Mouse (Mus musculus): ENCODE data around the gene Vps53. TPM values are rescaled to one million over a fixed set of nuclear protein-coding genes. Genes with fewer than 3 reads are reported as not detected.

Vps53 gene
- total and polyA plus RNA-seq, 2 experiments from 2014 or later: 40.3 to 63.5 TPM

DNA sequence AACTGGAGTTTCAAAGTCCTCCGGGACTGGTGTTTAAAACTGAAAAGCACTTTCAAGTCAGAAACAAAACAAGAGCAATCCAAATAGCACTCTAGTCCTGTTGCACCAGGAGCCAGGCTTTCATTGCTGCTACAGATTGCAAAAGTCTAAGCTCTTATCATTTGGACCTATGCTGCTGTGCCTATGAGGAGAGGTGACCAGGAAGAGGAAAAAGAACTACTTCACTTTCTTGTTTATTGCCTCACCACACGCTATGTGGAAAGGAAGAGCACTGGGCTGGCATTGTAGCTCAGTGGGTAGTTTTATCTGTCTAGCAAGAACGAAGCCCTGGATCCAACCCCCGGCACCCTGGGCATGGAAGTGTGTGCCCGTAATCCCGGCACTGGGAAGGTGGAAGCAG, 146.1 kb downstream of the Vps53 start:
- 65% methylated on average over 6 of the region's 6 CpGs for WGBS
- Histone ChIP-seq H3K27ac (ENCODE audit: low read depth, low read length) (no peak overlapping the region), H3K4me3 (ENCODE audit: low read depth, low read length) (no peak overlapping the region), H3K27me3 (ENCODE audit: insufficient read depth, low read length) (no peaks in the 10 kb centered on the region), H3K9me3 (ENCODE audit: low read length) (no peaks in the 10 kb centered on the region), H3K9ac (replicated peaks; ENCODE audit: low read length, poor library complexity, severe bottlenecking) (no peak overlapping the region), H3K4me1 (ENCODE audit: insufficient read depth, low read length) (no peaks in the 10 kb centered on the region), H3K4me2 (ENCODE audit: low read depth, low read length, poor library complexity, severe bottlenecking) (no peak overlapping the region), H3K36me3 (ENCODE audit: insufficient read depth, low read length) (no peaks in the 10 kb centered on the region)
- no peak for TF ChIP-seq CTCF (IDR thresholded peaks at IDR 0.05)
- ATAC-seq (ENCODE audit: low FRiP score) (no peak), DNase-seq (ENCODE audit: low spot score) (no peak)

DNA sequence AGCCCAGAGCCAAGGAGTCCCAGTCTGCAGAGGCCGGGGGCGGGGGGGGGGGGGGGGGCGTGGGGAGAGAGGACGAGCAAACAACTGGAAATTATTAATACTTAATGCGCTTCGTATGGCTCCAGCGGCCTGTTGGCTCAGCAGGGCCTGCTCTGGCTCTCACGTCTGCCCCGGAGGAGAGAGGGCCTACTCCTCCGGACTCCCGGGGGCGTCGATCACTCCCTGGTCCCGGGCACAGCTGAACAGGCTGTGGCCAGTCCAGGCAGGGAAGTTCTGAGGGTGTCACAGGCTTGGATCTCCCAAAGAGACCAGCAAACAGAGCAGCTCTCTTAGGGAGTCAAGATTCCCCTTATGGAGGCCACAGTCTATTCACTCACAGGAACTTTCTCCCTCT, 151.4 kb downstream of the Vps53 start:
- ATAC-seq (ENCODE audit: low FRiP score): no peak
- Histone ChIP-seq H3K4me2 (ENCODE audit: low read depth, low read length, poor library complexity, severe bottlenecking) (peak overlapping the region; percentile 89), H3K9me3 (ENCODE audit: low read length) (no peaks in the 10 kb centered on the region), H3K36me3 (ENCODE audit: insufficient read depth, low read length) (no peaks in the 10 kb centered on the region), H3K4me1 (ENCODE audit: insufficient read depth, low read length) (no peaks in the 10 kb centered on the region), H3K27ac (ENCODE audit: low read depth, low read length) (no peak overlapping the region), H3K27me3 (ENCODE audit: insufficient read depth, low read length) (no peaks in the 10 kb centered on the region), H3K9ac (replicated peaks; ENCODE audit: low read length, poor library complexity, severe bottlenecking) (peak overlapping the region; percentile 71), H3K4me3 (ENCODE audit: low read depth, low read length) (peak overlapping the region; percentile 65)
- no peak for TF ChIP-seq CTCF (IDR thresholded peaks at IDR 0.05)
- 0% methylated on average over 11 of the region's 14 CpGs for WGBS
- DNase-seq (ENCODE audit: low spot score): no peak

DNA sequence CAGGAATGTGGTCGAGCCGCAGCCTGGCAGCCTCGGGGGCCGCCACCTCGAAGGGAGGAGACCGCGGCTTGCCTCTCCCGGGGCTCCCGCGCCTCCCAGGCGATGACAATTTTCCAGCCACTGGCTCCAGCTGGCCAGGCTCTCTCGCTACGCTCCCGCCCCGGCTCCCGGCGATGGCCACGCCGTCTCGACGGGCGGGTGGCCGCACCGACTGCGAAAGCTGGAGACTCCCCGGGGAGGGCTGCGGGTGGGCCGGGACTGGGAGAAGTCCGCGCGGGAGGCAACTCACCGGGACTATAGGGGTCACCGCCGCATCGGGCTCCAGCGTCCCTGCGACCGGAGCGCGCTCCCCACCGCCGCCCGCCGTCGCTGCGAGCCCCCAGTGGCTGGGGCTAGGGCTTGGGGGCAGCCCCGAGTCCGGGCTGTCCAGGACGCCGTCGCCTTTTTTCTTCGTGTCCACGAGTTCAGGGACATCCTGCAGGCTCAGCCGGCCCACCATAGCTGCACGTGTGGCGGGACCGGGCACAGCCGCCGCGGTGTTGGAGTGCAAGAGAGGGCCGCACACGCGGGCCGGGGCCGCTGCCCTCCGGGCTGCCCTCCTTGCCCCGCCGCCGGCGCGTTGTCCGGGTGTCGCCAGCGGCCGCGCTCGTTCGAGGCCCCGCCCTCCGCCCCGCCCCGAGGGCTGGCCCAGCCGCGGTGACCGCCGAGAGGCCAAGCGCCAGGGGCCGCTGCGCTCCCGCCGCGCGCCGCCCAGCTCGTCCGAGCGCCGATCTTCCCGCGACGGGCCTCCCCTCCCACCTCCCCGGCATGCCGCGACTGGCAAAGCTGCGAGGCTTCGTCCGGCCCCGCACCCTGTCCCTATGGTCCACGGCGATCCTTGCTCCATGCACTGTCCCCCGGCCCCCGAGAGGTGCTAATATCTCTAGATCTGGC, 152.0 kb downstream of the Vps53 start, which contains the start of gene Rflnb:
TSS of gene Rflnb (minus strand) at position 644 of the 933 bp plus-strand sequence.
- WGBS: under 1% methylated on average over 68 of the region's 112 CpGs
- no peak within 1 kb of the TSS for H3K27ac ChIP-seq (ENCODE audit: low read depth, low read length)

DNA sequence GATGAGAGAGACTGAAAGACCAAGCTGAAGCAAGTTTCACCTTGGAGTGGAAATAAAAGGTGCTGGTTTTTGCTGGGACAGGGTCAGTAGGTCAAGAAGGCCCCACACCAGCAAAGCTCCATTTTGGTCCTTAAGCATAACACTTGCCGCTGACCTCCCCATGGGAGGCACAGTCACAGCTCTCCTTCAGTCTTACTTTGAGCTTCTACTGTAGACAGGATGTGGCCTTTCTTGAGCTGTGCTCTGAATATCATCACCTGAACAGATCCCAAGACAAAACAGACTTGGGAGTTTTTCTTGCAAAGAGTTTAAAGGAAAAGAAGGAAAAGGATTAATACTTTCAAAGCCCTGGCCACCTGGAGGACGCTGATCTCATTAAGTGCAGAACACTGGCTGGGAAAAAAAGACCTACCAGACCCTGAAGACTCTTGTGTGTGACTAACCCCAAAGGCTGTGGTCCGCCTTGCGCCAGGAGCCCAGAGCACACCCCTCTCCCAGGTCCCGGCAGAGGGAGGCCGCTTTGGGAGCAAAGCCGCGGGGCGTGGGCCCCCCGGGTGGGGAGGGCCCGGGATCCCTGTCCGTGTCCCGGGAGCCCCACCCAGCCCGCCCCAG, 152.8 kb downstream of the Vps53 start:
- Histone ChIP-seq H3K27me3 (ENCODE audit: insufficient read depth, low read length) (no peaks in the 10 kb centered on the region), H3K9me3 (ENCODE audit: low read length) (no peaks in the 10 kb centered on the region), H3K9ac (replicated peaks; ENCODE audit: low read length, poor library complexity, severe bottlenecking) (peak overlapping the region; percentile 71; the same call in 1 of the 2 replicates), H3K4me2 (ENCODE audit: low read depth, low read length, poor library complexity, severe bottlenecking) (peak overlapping the region; percentile 89), H3K27ac (ENCODE audit: low read depth, low read length) (no peak overlapping the region), H3K4me3 (ENCODE audit: low read depth, low read length) (peak overlapping the region; percentile 65), H3K36me3 (ENCODE audit: insufficient read depth, low read length) (no peaks in the 10 kb centered on the region), H3K4me1 (ENCODE audit: insufficient read depth, low read length) (no peaks in the 10 kb centered on the region)
- DNase-seq (ENCODE audit: low spot score) (no peak), ATAC-seq (ENCODE audit: low FRiP score) (no peak)
- no peak for TF ChIP-seq CTCF (IDR thresholded peaks at IDR 0.05)
- 5% methylated on average over 13 of the region's 14 CpGs for WGBS

More for the DNA sequence above, 152.0 kb downstream of the Vps53 start, which contains the start of gene Rflnb:
- Histone ChIP-seq H3K9me3 (ENCODE audit: low read length) (no peaks in the 10 kb centered on the region), H3K27me3 (ENCODE audit: insufficient read depth, low read length) (no peaks in the 10 kb centered on the region), H3K4me3 (ENCODE audit: low read depth, low read length) (peak within 1 kb of the TSS; percentile 65), H3K36me3 (ENCODE audit: insufficient read depth, low read length) (no peaks in the 10 kb centered on the region), H3K9ac (replicated peaks; ENCODE audit: low read length, poor library complexity, severe bottlenecking) (peak within 1 kb of the TSS; percentile 71), H3K4me1 (ENCODE audit: insufficient read depth, low read length) (no peaks in the 10 kb centered on the region), H3K4me2 (ENCODE audit: low read depth, low read length, poor library complexity, severe bottlenecking) (peak within 1 kb of the TSS; percentile 89)
- ATAC-seq (ENCODE audit: low FRiP score): peak; percentile 79
- DNase-seq (ENCODE audit: low spot score): peak; percentile 62
- peak; percentile 27 for TF ChIP-seq CTCF (IDR thresholded peaks at IDR 0.05)

DNA sequence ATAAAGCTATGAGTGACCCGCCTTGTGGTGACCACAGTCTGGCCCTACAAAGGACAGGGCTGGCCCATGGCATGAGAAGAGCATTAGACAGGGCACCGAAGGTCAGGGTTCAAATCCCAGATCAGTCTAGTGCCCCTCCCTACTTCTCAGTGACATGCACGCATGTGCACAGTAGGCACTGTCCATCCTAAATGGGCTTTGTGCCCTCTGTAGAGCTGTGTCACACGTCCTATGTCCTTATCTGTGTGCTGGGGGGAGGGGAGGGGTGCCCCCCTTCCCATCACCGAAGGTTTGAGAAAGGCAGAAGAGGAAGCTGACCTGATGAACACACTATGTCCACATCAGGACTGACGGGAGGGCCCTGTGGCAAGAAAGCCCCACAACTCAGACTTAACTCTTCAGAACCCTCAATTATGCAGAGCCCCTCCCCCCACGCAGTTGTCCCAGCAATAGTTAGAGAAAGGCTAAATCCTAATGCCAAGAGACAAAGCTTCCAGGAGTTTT, 154.3 kb downstream of the Vps53 start:
- no peaks in the 10 kb centered on the region for H3K27me3 ChIP-seq (ENCODE audit: insufficient read depth, low read length)
- TF ChIP-seq CTCF (IDR thresholded peaks at IDR 0.05): no peak
- 57% methylated on average over 7 of the region's 7 CpGs for WGBS

More for the DNA sequence above, 154.3 kb downstream of the Vps53 start:
- Histone ChIP-seq H3K27ac (ENCODE audit: low read depth, low read length) (no peak overlapping the region), H3K9me3 (ENCODE audit: low read length) (no peaks in the 10 kb centered on the region), H3K9ac (replicated peaks; ENCODE audit: low read length, poor library complexity, severe bottlenecking) (no peak overlapping the region), H3K4me2 (ENCODE audit: low read depth, low read length, poor library complexity, severe bottlenecking) (no peak overlapping the region), H3K4me3 (ENCODE audit: low read depth, low read length) (no peak overlapping the region), H3K36me3 (ENCODE audit: insufficient read depth, low read length) (no peaks in the 10 kb centered on the region), H3K4me1 (ENCODE audit: insufficient read depth, low read length) (no peaks in the 10 kb centered on the region)
- DNase-seq (ENCODE audit: low spot score) (no peak), ATAC-seq (ENCODE audit: low FRiP score) (no peak)
